15 mouse cellular contexts compared by ENCODE assay signal in genomic region chr8:10979916-10980315, GRCm38 (mm10). TPM values are rescaled to one million over a fixed set of nuclear protein-coding genes. Genes with fewer than 3 reads are reported as not detected.
A peak's percentile ranks its signal among the peaks of the same experiment; 100 is the strongest.
DNase-seq lines count a peak whose midpoint lies in the region; ATAC-seq lines count a peak whose summit lies in the region.
"Had no signal": no experiment of that assay in that cellular context is flagged by ENCODE, and none has a peak within 500 bp of the region (broad histone marks: within the 10 kb centered on the region; RNA-seq: fewer than 3 reads in every experiment).

No protein-coding gene starts in this region.

- H3K27me3 ChIP-seq in forebrain, embryonic 10.5 days (ENCODE audit: poor library complexity, severe bottlenecking): peaks cover 34% of the 10 kb centered on the region; the same call in 1 of the 2 replicates
- no peaks in the 10 kb centered on the region for H3K27me3 ChIP-seq in forebrain, embryonic 14.5 days (replicated peaks; ENCODE audit: control insufficient read depth, insufficient read depth, low read length)
- peaks cover 18% of the 10 kb centered on the region for H3K27me3 ChIP-seq in midbrain, embryonic 10.5 days (ENCODE audit: low read depth, poor library complexity, severe bottlenecking)
- H3K27me3 ChIP-seq in midbrain, embryonic 11.5 days (ENCODE audit: control insufficient read depth, insufficient read depth, low read length): no peaks in the 10 kb centered on the region
- H3K27me3 ChIP-seq: embryonic facial prominence, embryonic 13.5 days; heart, embryonic 13.5 days; lung, embryonic 15.5 days had no signal

- ATAC-seq in forebrain, embryonic 14.5 days: no peak
- ATAC-seq in midbrain, embryonic 11.5 days (ENCODE audit: low FRiP score): no peak; the same call in 1 of the 2 replicates

- peak overlapping the region; percentile 37; the same call in 1 of the 2 replicates for H3K27ac ChIP-seq in forebrain, embryonic 10.5 days
- H3K27ac ChIP-seq in forebrain, embryonic 14.5 days (ENCODE audit: low read depth, low read length): no peak overlapping the region
- H3K27ac ChIP-seq in midbrain, embryonic 10.5 days (replicated peaks): peak overlapping the region; percentile 61; the same call in 1 of the 2 replicates
- no peak overlapping the region for H3K27ac ChIP-seq in midbrain, embryonic 11.5 days (ENCODE audit: low read depth, low read length)
- H3K27ac ChIP-seq: embryonic facial prominence, embryonic 13.5 days; heart, embryonic 13.5 days; lung, embryonic 15.5 days had no signal

- peaks cover 46% of the 10 kb centered on the region for H3K4me1 ChIP-seq in forebrain, embryonic 10.5 days
- peaks cover 19% of the 10 kb centered on the region for H3K4me1 ChIP-seq in forebrain, embryonic 14.5 days (ENCODE audit: control insufficient read depth, insufficient read depth, low read length)
- H3K4me1 ChIP-seq in midbrain, embryonic 10.5 days: peaks cover 52% of the 10 kb centered on the region
- peaks cover 16% of the 10 kb centered on the region for H3K4me1 ChIP-seq in midbrain, embryonic 11.5 days (ENCODE audit: control insufficient read depth, insufficient read depth, low read length)

- 63% methylated on average over 7 of the region's 7 CpGs for WGBS in forebrain, embryonic 10.5 days
- WGBS in forebrain, embryonic 14.5 days: 60% methylated on average over 7 of the region's 7 CpGs
- WGBS in midbrain, embryonic 10.5 days: 65% methylated on average over 7 of the region's 7 CpGs
- WGBS in midbrain, embryonic 11.5 days: 59% methylated on average over 7 of the region's 7 CpGs

- peaks cover 20% of the 10 kb centered on the region for H3K36me3 ChIP-seq in forebrain, embryonic 10.5 days (replicated peaks)
- H3K36me3 ChIP-seq in forebrain, embryonic 14.5 days (ENCODE audit: control insufficient read depth, insufficient read depth, low read length): peaks cover 5% of the 10 kb centered on the region; the same call in 1 of the 2 replicates
- peaks cover 9% of the 10 kb centered on the region for H3K36me3 ChIP-seq in midbrain, embryonic 10.5 days
- peaks cover 3% of the 10 kb centered on the region; the same call in 1 of the 2 replicates for H3K36me3 ChIP-seq in midbrain, embryonic 11.5 days (ENCODE audit: control insufficient read depth, insufficient read depth, low read length)

- H3K9ac ChIP-seq in forebrain, embryonic 14.5 days (ENCODE audit: low read length): no peak overlapping the region
- no peak overlapping the region for H3K9ac ChIP-seq in midbrain, embryonic 11.5 days (ENCODE audit: low read length)
- H3K9ac ChIP-seq: embryonic facial prominence, embryonic 13.5 days; heart, embryonic 13.5 days; lung, embryonic 15.5 days had no signal

- H3K4me3 ChIP-seq in forebrain, embryonic 10.5 days: no peak overlapping the region
- no peak overlapping the region for H3K4me3 ChIP-seq in forebrain, embryonic 14.5 days (ENCODE audit: low read depth, low read length)
- no peak overlapping the region for H3K4me3 ChIP-seq in midbrain, embryonic 10.5 days
- no peak overlapping the region for H3K4me3 ChIP-seq in midbrain, embryonic 11.5 days (ENCODE audit: low read depth, low read length)
- H3K4me3 ChIP-seq: embryonic facial prominence, embryonic 13.5 days; heart, embryonic 13.5 days; lung, embryonic 15.5 days had no signal

- DNase-seq in forebrain, embryonic 10.5 days (ENCODE audit: extremely low spot score, low spot score): no peak
- DNase-seq in forebrain, embryonic 14.5 days (ENCODE audit: low spot score): no peak
- no peak for DNase-seq in midbrain, embryonic 10.5 days (ENCODE audit: low spot score)
- DNase-seq in midbrain, embryonic 11.5 days (ENCODE audit: low spot score, missing footprints): no peak
- DNase-seq in T-cell, adult 2 months (ENCODE audit: low spot score): peak; percentile 23
- peak; percentile 49 for DNase-seq in thymus, postnatal 0 days (ENCODE audit: low spot score)
- no peak for DNase-seq in adrenal gland, postnatal 25 days
- no peak for DNase-seq in adrenal gland, adult (ENCODE audit: inconsistent age in 2 of 2, low spot score in 1 of 2)
- DNase-seq: adrenal gland, postnatal 14 days; cerebellum, postnatal 36 days; kidney, adult 18-20 months; right cerebral cortex, postnatal 4 days had no signal

- H3K4me2 ChIP-seq in forebrain, embryonic 14.5 days (ENCODE audit: low read length): no peak overlapping the region
- H3K4me2 ChIP-seq in midbrain, embryonic 11.5 days: no peak overlapping the region
- H3K4me2 ChIP-seq: embryonic facial prominence, embryonic 13.5 days; heart, embryonic 13.5 days; lung, embryonic 15.5 days had no signal

- H3K9me3 ChIP-seq in forebrain, embryonic 10.5 days: no peaks in the 10 kb centered on the region
- H3K9me3 ChIP-seq in forebrain, embryonic 14.5 days (replicated peaks; ENCODE audit: control insufficient read depth, low read length): no peaks in the 10 kb centered on the region
- H3K9me3 ChIP-seq in midbrain, embryonic 10.5 days (replicated peaks): no peaks in the 10 kb centered on the region
- H3K9me3 ChIP-seq in midbrain, embryonic 11.5 days (ENCODE audit: control insufficient read depth, low read length): no peaks in the 10 kb centered on the region
- H3K9me3 ChIP-seq: embryonic facial prominence, embryonic 13.5 days; heart, embryonic 13.5 days; lung, embryonic 15.5 days had no signal

RNA-seq across cellular contexts. Expression of gene Irs2, which starts 28.3 kb away (rescaled TPM):
- 5.7 and 6.1 TPM in 2 replicates for polyA plus RNA-seq in forebrain, embryonic 10.5 days (2016; fragmentation: Nextera tagmentation; extraction: Ambion mirVana)
- 3.9 and 4.0 TPM in 2 replicates for polyA plus RNA-seq in forebrain, embryonic 14.5 days (2014; fragmentation: Nextera tagmentation; extraction: Ambion mirVana)
- polyA plus RNA-seq in midbrain, embryonic 10.5 days (2016; fragmentation: Nextera tagmentation; extraction: Ambion mirVana): 5.6 and 5.9 TPM in 2 replicates
- polyA plus RNA-seq in midbrain, embryonic 11.5 days (2014; fragmentation: Nextera tagmentation; extraction: Ambion mirVana): 5.2 and 6.2 TPM in 2 replicates
- 4.5 TPM in 2 replicates for polyA plus RNA-seq in thymus, postnatal 0 days (2015; fragmentation: Nextera tagmentation; extraction: Ambion mirVana)
- 22.1 and 23.0 TPM in 2 replicates for total RNA-seq in adrenal gland, postnatal 25 days (2021)

Comparison
In these comparisons a context has a peak if more than half of its experiments do, and no peak if none do; other contexts are left out.
1. H3K27ac ChIP-seq: peak in forebrain, embryonic 10.5 days (single experiment) and midbrain, embryonic 10.5 days (single experiment); none in forebrain, embryonic 14.5 days (single experiment) and midbrain, embryonic 11.5 days (single experiment).
2. DNase-seq: peak in T-cell, adult 2 months (single experiment) and thymus, postnatal 0 days (single experiment); none in forebrain, embryonic 10.5 days (single experiment), forebrain, embryonic 14.5 days (single experiment), midbrain, embryonic 10.5 days (single experiment), midbrain, embryonic 11.5 days (single experiment), adrenal gland, postnatal 25 days (single experiment) and adrenal gland, adult (0 of 2).